Mouse (Mus musculus) heart, adult 9 months (tissue): ENCODE data around the gene Il13ra2.
"Not testable (repeated sequence)": the region's sequence is repeated elsewhere in the genome, so short reads cannot be mapped to it uniquely, and the experiment has no call there.

Experiments
- DNase-seq, 2 experiments: peaks; one replicate each; pipeline ENCODE4 v3.0.0; 2022; ENCODE audit warnings: low spot score in 2 of 2

The Il13ra2 gene

DNA sequence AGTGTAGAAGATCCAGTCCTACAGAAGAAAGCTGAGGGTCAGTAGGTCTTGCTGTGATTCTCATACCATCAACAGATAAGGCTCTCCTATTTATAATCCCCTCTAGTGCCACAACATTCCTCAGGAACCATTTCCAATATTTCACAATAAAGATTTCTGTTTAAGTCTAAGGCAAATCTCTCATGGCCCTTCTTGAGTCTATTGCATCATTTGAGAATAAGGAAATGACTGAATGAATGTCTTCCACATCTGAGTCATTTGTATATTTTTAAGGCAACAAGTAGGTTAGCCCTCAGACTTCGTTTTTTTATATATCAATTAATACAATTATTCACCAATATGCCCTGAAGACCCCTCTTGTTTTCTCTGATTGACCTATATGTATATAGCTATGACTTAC lies at the start of gene Il13ra2:
Gene Il13ra2, minus strand, starts transcription at position 64 of the 400 bp plus-strand sequence.
- DNase-seq: no peak

DNA sequence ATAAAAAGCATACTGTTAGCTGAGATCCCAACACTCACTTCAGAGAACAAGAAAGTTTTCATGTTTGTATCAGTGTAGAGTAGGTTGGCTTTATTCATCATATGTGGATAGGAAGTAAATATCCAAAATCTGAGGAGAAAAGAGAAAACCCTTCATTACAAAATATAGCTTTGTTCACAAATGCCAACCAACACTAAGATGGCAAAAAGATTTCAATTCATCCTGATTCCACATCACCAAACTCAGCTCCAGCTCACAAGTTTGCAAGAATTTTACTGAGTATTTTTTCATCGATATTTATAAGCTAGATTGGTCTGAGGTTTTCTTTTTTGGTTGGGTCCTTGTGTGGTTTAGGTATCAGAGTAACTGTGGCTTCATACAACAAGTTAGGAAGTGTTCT lies 24.6 kb upstream of the Il13ra2 start, which contains the start of gene Vmn1r239-ps:
Gene Vmn1r239-ps, minus strand, starts transcription at position 101 of the 400 bp plus-strand sequence.
- DNase-seq: not testable (repeated sequence)

DNA sequence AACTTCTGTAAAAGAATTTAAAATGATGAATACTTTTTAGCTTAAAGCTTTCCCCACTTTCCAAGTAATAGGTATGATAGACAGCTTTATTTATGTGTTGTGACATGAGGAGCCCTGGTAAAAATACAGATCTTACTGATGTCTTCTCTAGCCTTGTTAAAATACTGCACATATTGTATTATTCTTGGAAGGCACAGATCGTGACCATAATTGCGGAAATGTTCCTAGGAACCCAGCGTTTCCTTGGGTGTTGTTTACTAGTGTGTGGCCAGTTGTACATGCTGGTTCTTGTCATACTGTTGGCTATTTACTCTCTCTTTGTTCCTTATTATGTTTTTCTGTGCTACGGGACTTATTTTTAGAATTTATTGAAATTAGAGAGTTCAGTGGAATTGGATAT lies 14.4 kb upstream of the Il13ra2 start:
- peak in 1 of 2 experiments; percentile 5 for DNase-seq

DNA sequence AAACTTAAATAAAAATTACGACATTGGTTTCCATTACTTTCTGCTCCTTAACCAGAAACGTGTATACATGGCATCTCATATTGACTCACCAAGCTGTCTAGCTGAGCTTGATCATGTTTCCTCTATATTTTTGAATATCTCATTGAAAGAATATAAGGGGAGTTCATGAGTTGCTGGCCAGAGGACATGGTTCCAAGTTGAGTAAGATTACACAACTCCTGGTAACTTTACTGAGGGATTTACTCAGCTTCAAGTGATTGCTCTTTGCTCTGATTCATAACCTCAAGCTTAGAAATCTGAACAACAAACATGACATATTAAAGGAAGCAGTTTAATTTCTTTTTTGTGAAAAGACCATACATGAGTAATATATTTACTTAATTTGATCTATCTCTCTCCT lies 6.4 kb upstream of the Il13ra2 start:
- no peak for DNase-seq

GRCm38 (mm10) chrX:147429753-147430152 lies 761 bp upstream of the Il13ra2 start:
- DNase-seq: peak; percentile 13 to 65

DNA sequence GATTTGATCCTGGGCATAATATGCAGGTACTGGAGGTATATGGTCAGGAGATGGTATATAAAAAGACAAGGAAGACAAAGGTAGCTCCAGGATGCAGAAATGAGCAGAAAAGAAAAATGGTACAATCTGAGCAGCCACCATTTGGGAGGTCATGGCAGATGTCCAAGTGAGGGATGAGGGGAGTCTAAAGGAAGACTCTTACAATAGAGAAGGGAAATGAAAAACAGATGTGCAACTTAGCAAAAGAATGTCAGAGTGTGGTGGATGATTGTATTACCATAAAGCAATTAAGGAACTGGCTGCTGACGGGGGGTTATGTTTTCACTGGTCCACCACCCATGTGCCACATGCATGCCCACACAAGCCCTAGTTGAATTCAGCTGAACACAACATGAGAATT lies 35.5 kb downstream of the Il13ra2 start:
- DNase-seq: no peak

DNA sequence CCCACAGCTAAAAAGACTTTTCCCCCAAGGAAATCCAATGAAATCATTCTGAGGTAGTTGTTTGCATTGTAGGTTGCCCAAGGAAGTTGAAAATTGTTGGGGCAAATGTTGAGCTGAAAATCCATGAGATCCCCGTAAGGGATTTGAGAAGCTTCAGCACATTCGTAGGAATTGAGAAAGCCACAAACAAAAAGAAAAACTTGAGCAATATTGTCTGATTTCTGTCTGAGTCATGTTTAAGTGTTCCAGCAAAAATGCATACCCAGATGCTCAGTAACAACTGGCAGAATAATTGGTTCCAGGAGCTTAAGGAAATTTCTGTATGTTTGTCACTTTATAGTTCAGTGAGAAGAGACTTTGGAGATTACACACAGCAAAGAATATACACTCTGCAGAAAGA lies 79.8 kb downstream of the Il13ra2 start:
- no peak for DNase-seq
